Mouse (Mus musculus) spleen, embryonic (tissue): ENCODE measurements around the gene Olfr26.
"Not testable (repeated sequence)": the region's sequence is repeated elsewhere in the genome, so short reads cannot be mapped to it uniquely, and the experiment has no call there.

Experiments
- CTCF ChIA-PET: fragments of 350-600 bp; sonication (Branson Sonifier 250); formaldehyde crosslinking; loops from one replicate; lab custom pipeline; 2022; lab: Charles Lee

Olfr26 gene

GRCm38 (mm10) chr9:38854760-38855159, at the start of gene Olfr26:
Olfr26 (plus strand) TSS chr9:38855060.
- CTCF ChIA-PET: no interaction called here

- CTCF ChIA-PET: no interaction called here
Measured at GRCm38 (mm10) chr9:38805696-38806095, 49.2 kb upstream of the Olfr26 start.

GRCm38 (mm10) chr9:38814314-38814713, 40.5 kb upstream of the Olfr26 start, which contains the start of gene Olfr922:
Olfr922 (plus strand) TSS chr9:38814614.
- CTCF ChIA-PET: no interaction called here

GRCm38 (mm10) chr9:38815458-38815986, 39.3 kb upstream of the Olfr26 start:
- CTCF ChIA-PET: no interaction called here

GRCm38 (mm10) chr9:38826245-38826644, 28.6 kb upstream of the Olfr26 start, which contains the start of gene Olfr923:
Olfr923 (plus strand) TSS chr9:38826545.
- CTCF ChIA-PET: no interaction called here

GRCm38 (mm10) chr9:38833027-38833426, 21.8 kb upstream of the Olfr26 start:
- CTCF ChIA-PET: no interaction called here

- CTCF ChIA-PET: no interaction called here
Measured at GRCm38 (mm10) chr9:38844149-38844548, 10.7 kb upstream of the Olfr26 start, which contains the start of gene Olfr924. Olfr924 (plus strand) TSS chr9:38844449.

GRCm38 (mm10) chr9:38874880-38875279, 20.0 kb downstream of the Olfr26 start:
- CTCF ChIA-PET: not testable (repeated sequence)

- CTCF ChIA-PET: no interaction called here
Measured at GRCm38 (mm10) chr9:38876826-38877225, 22.0 kb downstream of the Olfr26 start, which contains the start of gene Olfr926. Olfr926 (plus strand) TSS chr9:38877126.
